Mouse (Mus musculus) embryonic facial prominence, embryonic 14.5 days (tissue): ENCODE results near the gene Myd88. TPM values are rescaled to one million over a fixed set of nuclear protein-coding genes. Genes with fewer than 3 reads are reported as not detected.

Source experiments
- ATAC-seq: fragments of 200-750 bp; cut with Nextera tagmentation; 2 replicates; pipeline ENCODE4 v1.8.0; 2017; ENCODE audit warnings: low read depth, moderate number of reproducible peaks, moderate TSS enrichment
- DNase-seq: peaks from one replicate; pipeline ENCODE4 v3.0.0-alpha.2; 2015; ENCODE audit warnings: low spot score
- H3K27ac ChIP-seq: fragments of 300-500 bp; sonication (generic); replicated peaks from 2 replicates; pipeline ENCODE4 v1.5.1; 2014; ENCODE audit warnings: low read depth, mild to moderate bottlenecking, low read length, moderate library complexity
- H3K27me3 ChIP-seq: fragments of 300-500 bp; sonication (generic); replicated peaks from 2 replicates; pipeline ENCODE4 v1.6.1; 2014; ENCODE audit warnings: low read length; ENCODE audit not compliant: control insufficient read depth, insufficient read depth
- H3K36me3 ChIP-seq: fragments of 300-500 bp; sonication (generic); 2 replicates; pipeline ENCODE4 v1.6.1; 2014; ENCODE audit warnings: low read length, mixed read lengths; ENCODE audit not compliant: control insufficient read depth, insufficient read depth
- H3K4me1 ChIP-seq: fragments of 300-500 bp; sonication (generic); 2 replicates; pipeline ENCODE4 v1.6.1; 2014; ENCODE audit warnings: antibody characterized with exemption, low read length; ENCODE audit not compliant: control insufficient read depth, insufficient read depth
- H3K4me2 ChIP-seq: fragments of 300-500 bp; sonication (generic); 2 replicates; pipeline ENCODE4 v1.6.1; 2014; ENCODE audit warnings: low read depth, mild to moderate bottlenecking, low read length, moderate library complexity, mixed read lengths
- H3K4me3 ChIP-seq: fragments of 300-500 bp; sonication (generic); 2 replicates; pipeline ENCODE4 v1.5.1; 2014; ENCODE audit warnings: low read depth, mild to moderate bottlenecking, low read length
- H3K9ac ChIP-seq: fragments of 300-500 bp; sonication (generic); 2 replicates; pipeline ENCODE4 v1.6.1; 2014; ENCODE audit warnings: low read depth, mild to moderate bottlenecking, low read length, moderate library complexity, mixed read lengths
- H3K9me3 ChIP-seq: fragments of 300-500 bp; sonication (generic); 2 replicates; pipeline ENCODE4 v1.6.1; 2016; ENCODE audit warnings: low read length; ENCODE audit not compliant: control insufficient read depth
- WGBS: fragments of 180-500 bp; shearing (Covaris S2); extraction: QIAGEN DNeasy Blood & Tissue Kit; methylation state at CpG from one replicate; pipeline ENCODE4 v1.1.7; 2014; 5-methylcytosine and 5-hydroxymethylcytosine counted together
- polyA plus RNA-seq: library from polyadenylated mRNA; unstranded; fragments of >200 nt; fragmentation: Nextera tagmentation; extraction: Ambion mirVana; gene quantifications from 2 replicates; pipeline ENCODE4 v1.2.1, GENCODE M21; 2014

Myd88 gene
- polyA plus RNA-seq, 1 experiment from 2014 or later = 26.4 TPM

DNA sequence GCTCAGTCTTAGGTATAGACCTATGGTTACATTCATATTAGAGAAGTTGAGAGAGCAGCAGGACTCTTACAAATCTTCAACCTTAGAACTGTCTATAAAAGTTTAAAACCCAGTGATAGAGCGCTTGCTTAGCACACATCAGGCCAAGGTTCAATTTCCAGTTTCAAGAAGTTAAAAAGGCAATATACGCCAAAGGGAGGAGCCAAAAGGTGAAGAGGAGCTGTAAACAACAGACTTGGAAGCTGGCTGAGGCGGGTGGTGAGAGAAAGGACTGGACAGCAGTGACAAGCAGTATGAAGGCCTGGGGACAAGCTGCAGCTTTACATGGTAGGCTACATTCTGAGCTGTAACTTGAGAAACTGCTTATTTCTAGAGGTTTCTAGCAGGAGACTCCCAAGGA, 42.6 kb downstream of the Myd88 start:
- H3K36me3 ChIP-seq = peaks cover 23% of the 10 kb centered on the region
- H3K9me3 ChIP-seq = no peaks in the 10 kb centered on the region
- 90% methylated on average over 3 of the region's 3 CpGs for WGBS
- DNase-seq (no peak), ATAC-seq (no peak)
- H3K4me1 ChIP-seq = no peaks in the 10 kb centered on the region
- H3K9ac ChIP-seq = no peak overlapping the region
- H3K4me3 ChIP-seq = no peak overlapping the region
- H3K4me2 ChIP-seq = no peak overlapping the region
- no peaks in the 10 kb centered on the region for H3K27me3 ChIP-seq
- H3K27ac ChIP-seq = no peak overlapping the region

DNA sequence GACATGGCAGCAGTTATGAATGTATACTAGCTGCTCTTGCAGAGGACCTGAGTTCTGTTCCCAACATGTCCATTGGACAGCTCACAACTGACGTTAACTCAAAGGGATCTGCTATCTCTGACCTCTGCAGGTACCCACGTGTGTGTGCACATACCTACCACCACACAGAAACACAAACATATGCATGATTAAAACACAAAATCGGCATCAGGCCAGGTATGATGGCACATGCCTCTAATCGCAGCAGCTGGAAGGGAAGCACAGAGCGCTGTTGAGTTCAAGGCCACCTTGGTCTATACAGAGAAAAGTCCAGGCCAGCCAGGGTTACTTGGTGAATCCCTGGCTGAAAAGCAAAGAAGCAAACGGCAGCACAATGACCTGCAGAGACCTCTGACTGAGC, 43.5 kb downstream of the Myd88 start:
- H3K9me3 ChIP-seq = no peaks in the 10 kb centered on the region
- no peak overlapping the region for H3K27ac ChIP-seq
- 89% methylated on average over 6 of the region's 6 CpGs for WGBS
- no peaks in the 10 kb centered on the region for H3K27me3 ChIP-seq
- no peak overlapping the region for H3K4me3 ChIP-seq
- ATAC-seq = no peak
- no peak overlapping the region for H3K9ac ChIP-seq
- H3K36me3 ChIP-seq = peaks cover 21% of the 10 kb centered on the region
- no peaks in the 10 kb centered on the region for H3K4me1 ChIP-seq
- no peak for DNase-seq
- H3K4me2 ChIP-seq = no peak overlapping the region

DNA sequence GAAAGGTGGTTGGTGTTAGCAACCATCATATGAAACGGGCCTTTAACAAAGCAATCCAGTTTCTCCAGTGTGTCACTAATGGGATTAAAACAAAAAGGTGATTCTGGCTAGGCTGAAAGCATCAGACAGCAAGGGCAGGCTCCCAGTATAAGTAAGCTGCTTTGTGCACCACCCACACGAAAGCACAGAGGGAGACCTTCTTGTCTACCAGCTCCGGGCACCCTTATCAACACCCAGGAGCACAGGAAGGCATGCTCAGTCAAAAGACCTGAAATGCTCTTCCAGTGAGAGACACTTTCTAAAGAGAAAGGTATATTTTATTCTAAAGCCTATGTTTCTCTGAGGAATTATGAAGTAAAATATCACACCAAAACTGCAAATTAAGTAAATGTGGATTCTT, 50.4 kb downstream of the Myd88 start:
- no peak for ATAC-seq
- no peak overlapping the region for H3K27ac ChIP-seq
- 94% methylated on average over 3 of the region's 3 CpGs for WGBS

More for the DNA sequence above, 50.4 kb downstream of the Myd88 start:
- Histone ChIP-seq H3K36me3 (peaks cover 22% of the 10 kb centered on the region; the same call in 1 of the 2 replicates), H3K4me1 (no peaks in the 10 kb centered on the region), H3K9me3 (no peaks in the 10 kb centered on the region), H3K27me3 (no peaks in the 10 kb centered on the region), H3K4me2 (no peak overlapping the region), H3K4me3 (no peak overlapping the region), H3K9ac (no peak overlapping the region)
- no peak for DNase-seq

Other genes starting within 250 kb of the Myd88 start
- gene Plcd1, start 247.9 kb downstream of the Myd88 start, polyA plus RNA-seq = 43.5 and 45.2 TPM in 2 replicates
- gene Dlec1, start 238.9 kb downstream of the Myd88 start, polyA plus RNA-seq = 1.3 and 1.8 TPM in 2 replicates
- gene Acaa1b, start 184.3 kb downstream of the Myd88 start, polyA plus RNA-seq = 1.9 and 2.6 TPM in 2 replicates
- not detected in 2 replicates for gene Gm47289, start 182.2 kb downstream of the Myd88 start, polyA plus RNA-seq
- gene Slc22a13, start 132.3 kb downstream of the Myd88 start, polyA plus RNA-seq = not detected in 2 replicates
- 13.6 and 14.5 TPM in 2 replicates for gene Oxsr1, start 19.0 kb downstream of the Myd88 start, polyA plus RNA-seq
- 83.8 and 86.9 TPM in 2 replicates for gene Acaa1a, start 1.7 kb downstream of the Myd88 start, polyA plus RNA-seq
- gene Xylb, start 16.0 kb upstream of the Myd88 start, polyA plus RNA-seq = 4.8 and 5.0 TPM in 2 replicates
- 0.26 TPM in 1 of 2 replicates, not detected in the other for gene Slc22a14, start 24.1 kb upstream of the Myd88 start, polyA plus RNA-seq
- gene Acvr2b, start 60.7 kb upstream of the Myd88 start, polyA plus RNA-seq = 18.1 and 19.4 TPM in 2 replicates
- gene Exog, start 103.5 kb upstream of the Myd88 start, polyA plus RNA-seq = 22.5 and 26.4 TPM in 2 replicates
- gene Scn5a, start 237.6 kb upstream of the Myd88 start, polyA plus RNA-seq = 0.51 and 0.67 TPM in 2 replicates